Mouse (Mus musculus) ES-Bruce4 (cell line): Measurements from ENCODE around the gene Elfn1.

ENCODE experiments used
- CTCF ChIP-seq: IDR thresholded peaks from one replicate; pipeline ENCODE4 v1.8.1; 2011; ENCODE audit warnings: low read depth, low read length
- EP300 ChIP-seq: IDR thresholded peaks from 2 replicates; pipeline ENCODE4 v1.6.1; 2011; ENCODE audit warnings: low read depth, low read length; ENCODE audit not compliant: insufficient read depth
- POLR2A ChIP-seq: IDR thresholded peaks from one replicate; pipeline ENCODE4 v1.8.1; 2011; ENCODE audit warnings: low read length; ENCODE audit not compliant: insufficient read depth

GRCm38 (mm10) chr5:139965596-139965995 lies 57.9 kb downstream of the Elfn1 start:
- TF ChIP-seq POLR2A (no peak), CTCF (no peak), EP300 (no peak)
